Mouse (Mus musculus): ENCODE data around the gene Igf1r. TPM values are rescaled to one million over a fixed set of nuclear protein-coding genes. Genes with fewer than 3 reads are reported as not detected.

The Igf1r gene
- polyA plus RNA-seq, 1 experiment: 2.6 TPM

DNA sequence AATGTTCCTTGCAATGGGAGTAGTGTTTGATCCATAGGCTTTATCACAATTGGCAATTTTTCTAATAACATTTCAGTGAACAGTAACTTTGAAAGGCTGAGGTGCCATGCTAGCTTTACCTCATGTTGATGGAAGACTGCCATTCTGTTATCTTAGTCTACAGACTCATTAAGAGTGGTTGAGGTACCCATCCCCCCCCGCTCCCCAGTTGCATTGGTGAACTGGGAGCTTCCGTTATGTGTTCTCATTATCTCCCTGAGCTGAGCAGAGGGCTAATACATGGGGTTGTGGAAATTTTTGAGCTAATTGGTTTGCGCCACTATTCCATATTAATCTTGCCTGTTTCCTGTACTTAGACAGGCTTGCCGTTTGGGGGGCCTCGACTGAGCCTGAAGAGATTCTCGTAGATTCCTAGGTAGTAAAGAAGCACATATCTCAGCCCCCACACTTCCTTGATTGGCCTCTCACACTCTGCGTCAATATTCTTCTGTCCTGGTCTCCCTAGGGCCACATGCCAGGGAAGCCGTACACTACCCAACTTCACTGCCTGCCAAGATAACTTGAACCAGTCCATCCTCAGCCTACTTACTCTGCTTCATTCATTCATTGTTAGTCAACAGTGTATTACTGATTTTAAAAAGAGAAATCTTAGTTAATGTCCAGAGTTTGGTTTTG lies 139.8 kb downstream of the Igf1r start:
- Histone ChIP-seq H3K4me3 (ENCODE audit: low read depth, low read length) (no peak overlapping the region), H3K36me3 (ENCODE audit: control insufficient read depth, insufficient read depth, low read length) (no peaks in the 10 kb centered on the region), H3K4me1 (ENCODE audit: control insufficient read depth, insufficient read depth, insufficient read length, low read length) (no peaks in the 10 kb centered on the region; the same call in 1 of the 2 replicates), H3K27ac (ENCODE audit: insufficient read depth, low read depth, low read length) (no peak overlapping the region), H3K27me3 (ENCODE audit: control insufficient read depth, insufficient read depth, low read length) (no peaks in the 10 kb centered on the region)
- 87% methylated on average over 8 of the region's 8 CpGs for WGBS
- TF ChIP-seq POLR2A (IDR thresholded peaks at IDR 0.05; ENCODE audit: low read depth, low read length) (no peak), CTCF (IDR thresholded peaks at IDR 0.05; ENCODE audit: extremely low read depth, insufficient read length, insufficient replicate concordance, low read depth, low read length) (no peak)

GRCm38 (mm10) chr7:68093817-68094216 lies 141.2 kb downstream of the Igf1r start:
- WGBS: 75% methylated on average over 9 of the region's 9 CpGs
- Histone ChIP-seq H3K4me1 (ENCODE audit: control insufficient read depth, insufficient read depth, insufficient read length, low read length) (no peaks in the 10 kb centered on the region), H3K27me3 (ENCODE audit: control insufficient read depth, insufficient read depth, low read length) (no peaks in the 10 kb centered on the region), H3K27ac (ENCODE audit: insufficient read depth, low read depth, low read length) (no peak overlapping the region), H3K36me3 (ENCODE audit: control insufficient read depth, insufficient read depth, low read length) (no peaks in the 10 kb centered on the region), H3K4me3 (ENCODE audit: low read depth, low read length) (no peak overlapping the region)
- TF ChIP-seq POLR2A (IDR thresholded peaks at IDR 0.05; ENCODE audit: low read depth, low read length) (no peak), CTCF (IDR thresholded peaks at IDR 0.05; ENCODE audit: extremely low read depth, insufficient read length, insufficient replicate concordance, low read depth, low read length) (no peak)

DNA sequence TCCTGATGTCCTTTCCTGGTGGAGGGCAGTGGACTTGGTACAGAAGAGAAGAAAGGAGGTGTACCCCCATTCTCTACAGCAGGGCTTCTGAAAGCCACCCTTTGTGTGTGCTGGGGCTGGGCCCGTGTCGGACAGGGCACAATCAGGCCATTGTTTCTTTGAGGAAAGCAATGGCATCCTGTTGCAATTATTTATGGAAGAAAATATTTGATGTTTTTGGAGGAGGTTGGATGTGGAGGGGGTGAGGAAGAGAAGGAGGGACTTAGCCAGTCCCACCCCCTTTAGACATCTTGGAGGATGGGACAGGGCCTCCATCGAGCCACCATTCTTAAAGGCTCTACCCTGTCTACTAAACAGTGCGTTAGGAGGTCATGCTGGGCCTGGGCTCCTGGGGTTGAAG lies 142.9 kb downstream of the Igf1r start:
- Histone ChIP-seq H3K27ac (ENCODE audit: insufficient read depth, low read depth, low read length) (no peak overlapping the region), H3K4me1 (ENCODE audit: control insufficient read depth, insufficient read depth, insufficient read length, low read length) (no peaks in the 10 kb centered on the region), H3K27me3 (ENCODE audit: control insufficient read depth, insufficient read depth, low read length) (no peaks in the 10 kb centered on the region), H3K36me3 (ENCODE audit: control insufficient read depth, insufficient read depth, low read length) (no peaks in the 10 kb centered on the region), H3K4me3 (ENCODE audit: low read depth, low read length) (no peak overlapping the region)
- TF ChIP-seq CTCF (IDR thresholded peaks at IDR 0.05; ENCODE audit: extremely low read depth, insufficient read length, insufficient replicate concordance, low read depth, low read length): no peak
- no peak for TF ChIP-seq POLR2A (IDR thresholded peaks at IDR 0.05; ENCODE audit: low read depth, low read length)
- 78% methylated on average over 4 of the region's 4 CpGs for WGBS

DNA sequence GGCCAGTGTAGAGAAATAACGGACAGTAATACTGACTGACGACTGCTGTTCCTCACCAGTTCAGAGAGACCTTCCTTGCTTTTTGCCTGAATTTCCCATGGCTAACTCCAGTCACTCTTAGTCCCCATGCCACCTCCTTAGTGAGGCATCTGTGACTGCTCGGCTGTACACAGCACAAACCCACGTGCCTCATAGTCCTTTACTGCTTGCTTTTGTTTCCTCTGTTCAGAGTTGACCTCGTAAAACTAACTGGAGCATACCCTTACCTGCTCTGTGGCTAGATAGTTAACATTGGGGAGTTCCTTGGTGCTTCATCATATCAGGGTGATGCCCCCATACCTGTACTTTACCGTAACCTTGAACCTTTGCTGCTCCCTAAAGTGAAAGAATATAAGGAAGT lies 143.8 kb downstream of the Igf1r start:
- Histone ChIP-seq H3K27ac (ENCODE audit: insufficient read depth, low read depth, low read length) (no peak overlapping the region), H3K4me3 (ENCODE audit: low read depth, low read length) (no peak overlapping the region), H3K4me1 (ENCODE audit: control insufficient read depth, insufficient read depth, insufficient read length, low read length) (no peaks in the 10 kb centered on the region), H3K36me3 (ENCODE audit: control insufficient read depth, insufficient read depth, low read length) (no peaks in the 10 kb centered on the region), H3K27me3 (ENCODE audit: control insufficient read depth, insufficient read depth, low read length) (no peaks in the 10 kb centered on the region)
- 76% methylated on average over 6 of the region's 6 CpGs for WGBS
- no peak for TF ChIP-seq CTCF (IDR thresholded peaks at IDR 0.05; ENCODE audit: extremely low read depth, insufficient read length, insufficient replicate concordance, low read depth, low read length)

- H3K36me3 ChIP-seq (ENCODE audit: control insufficient read depth, insufficient read depth, low read length): no peaks in the 10 kb centered on the region
- H3K4me3 ChIP-seq (ENCODE audit: low read depth, low read length): no peak overlapping the region
- H3K27me3 ChIP-seq (ENCODE audit: control insufficient read depth, insufficient read depth, low read length): no peaks in the 10 kb centered on the region
- TF ChIP-seq POLR2A (IDR thresholded peaks at IDR 0.05; ENCODE audit: low read depth, low read length) (no peak), CTCF (IDR thresholded peaks at IDR 0.05; ENCODE audit: extremely low read depth, insufficient read length, insufficient replicate concordance, low read depth, low read length) (no peak)
- no peaks in the 10 kb centered on the region for H3K4me1 ChIP-seq (ENCODE audit: control insufficient read depth, insufficient read depth, insufficient read length, low read length)
- H3K27ac ChIP-seq (ENCODE audit: insufficient read depth, low read depth, low read length): no peak overlapping the region
- WGBS: 89% methylated on average over 7 of the region's 7 CpGs
Measured at GRCm38 (mm10) chr7:68097081-68097836, 144.6 kb downstream of the Igf1r start.

GRCm38 (mm10) chr7:68098098-68098497 lies 145.5 kb downstream of the Igf1r start:
- Histone ChIP-seq H3K4me3 (ENCODE audit: low read depth, low read length) (no peak overlapping the region), H3K36me3 (ENCODE audit: control insufficient read depth, insufficient read depth, low read length) (no peaks in the 10 kb centered on the region), H3K27ac (ENCODE audit: insufficient read depth, low read depth, low read length) (no peak overlapping the region), H3K27me3 (ENCODE audit: control insufficient read depth, insufficient read depth, low read length) (no peaks in the 10 kb centered on the region), H3K4me1 (ENCODE audit: control insufficient read depth, insufficient read depth, insufficient read length, low read length) (no peaks in the 10 kb centered on the region)
- WGBS: 94% methylated on average over 6 of the region's 6 CpGs
- TF ChIP-seq CTCF (IDR thresholded peaks at IDR 0.05; ENCODE audit: extremely low read depth, insufficient read length, insufficient replicate concordance, low read depth, low read length) (no peak), POLR2A (IDR thresholded peaks at IDR 0.05; ENCODE audit: low read depth, low read length) (no peak)

DNA sequence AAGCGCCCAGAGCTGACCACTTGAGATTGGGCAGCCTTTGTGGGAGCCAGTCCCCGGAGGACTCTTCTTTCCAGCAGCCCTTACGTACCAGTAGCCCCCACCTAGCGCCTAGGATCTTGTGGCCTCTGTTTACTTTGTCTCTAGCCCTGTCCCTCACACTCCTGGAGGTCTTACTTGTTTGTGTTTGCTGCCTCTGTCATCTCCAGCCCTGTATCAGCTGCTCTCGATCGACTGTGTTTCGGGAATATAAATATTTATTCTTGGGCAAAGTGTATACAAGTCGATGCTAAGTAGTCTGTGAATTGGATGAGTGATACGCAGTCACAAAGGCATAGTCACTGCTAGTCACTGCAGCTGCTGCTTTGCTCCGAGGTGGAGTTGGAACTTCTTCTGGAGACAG lies 147.8 kb downstream of the Igf1r start:
- Histone ChIP-seq H3K36me3 (ENCODE audit: control insufficient read depth, insufficient read depth, low read length) (no peaks in the 10 kb centered on the region), H3K4me1 (ENCODE audit: control insufficient read depth, insufficient read depth, insufficient read length, low read length) (no peaks in the 10 kb centered on the region), H3K27me3 (ENCODE audit: control insufficient read depth, insufficient read depth, low read length) (no peaks in the 10 kb centered on the region), H3K4me3 (ENCODE audit: low read depth, low read length) (no peak overlapping the region), H3K27ac (ENCODE audit: insufficient read depth, low read depth, low read length) (no peak overlapping the region)
- no peak for TF ChIP-seq CTCF (IDR thresholded peaks at IDR 0.05; ENCODE audit: extremely low read depth, insufficient read length, insufficient replicate concordance, low read depth, low read length)
- 70% methylated on average over 10 of the region's 10 CpGs for WGBS

Data from small intestine, adult 2 months (tissue).